Mouse (Mus musculus) lung, adult 10 weeks (tissue): ENCODE data around the gene Sptbn4. TPM values are rescaled to one million over a fixed set of nuclear protein-coding genes. Genes with fewer than 3 reads are reported as not detected.

ENCODE experiments used
- polyA plus RNA-seq: library from polyadenylated mRNA; stranded (reverse); fragments of 350-450 nt; fragmentation: Illumina TruSeq; extraction: RNeasy Lipid Tissue Mini Kit (QIAGEN cat#74804); gene quantifications from one replicate; pipeline ENCODE4 v1.2.3, GENCODE M21; 2014; ENCODE audit warnings: low read depth, low replicate concordance; ENCODE audit not compliant: insufficient read depth

Sptbn4 gene
- 0.08 TPM for polyA plus RNA-seq

DNA sequence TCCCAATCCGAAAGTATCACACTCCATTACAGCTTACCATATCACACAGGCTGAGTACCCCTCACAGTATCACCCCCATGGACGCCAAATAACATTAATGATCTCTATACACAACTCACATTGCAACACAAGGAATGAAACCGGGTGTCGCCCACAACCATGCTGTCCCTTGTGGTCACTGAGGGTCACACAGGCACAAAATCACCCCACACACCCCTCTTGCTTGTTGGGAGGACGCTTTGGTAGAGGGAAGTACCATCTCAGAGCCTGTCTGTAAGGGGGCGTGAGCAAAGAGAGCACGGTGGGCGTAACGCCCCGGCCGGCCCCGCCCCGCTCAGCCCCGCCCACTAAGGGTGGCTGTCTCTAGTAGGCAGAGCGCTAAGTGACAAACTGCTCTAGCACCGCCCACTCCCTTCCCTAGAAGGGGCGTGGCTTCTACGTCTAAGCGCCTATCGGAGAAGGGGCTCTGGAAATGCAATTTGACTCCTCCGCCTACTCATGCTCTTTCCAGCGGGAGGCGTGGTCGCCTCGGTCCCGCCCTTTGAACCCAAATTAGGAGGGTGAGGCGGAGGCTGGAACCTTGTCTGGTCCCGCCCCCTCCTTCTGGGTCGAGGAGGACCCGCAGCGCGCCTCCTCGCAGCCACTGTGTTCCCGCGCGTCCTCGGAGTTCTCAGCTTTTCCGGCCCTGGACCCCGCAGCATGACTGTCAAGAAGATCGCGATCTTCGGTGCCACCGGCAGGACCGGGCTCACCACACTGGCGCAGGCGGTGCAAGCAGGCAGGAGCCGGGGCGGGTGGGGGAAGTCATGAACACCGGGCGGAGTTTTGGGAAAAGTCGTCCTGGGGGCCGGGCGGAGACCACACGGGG is at the start of gene Sptbn4, which contains the start of gene Blvrb:
Gene Sptbn4, minus strand, starts transcription at position 268 of the 868 bp plus-strand sequence.
Gene Blvrb, plus strand, starts transcription at position 560 of the 868 bp plus-strand sequence.

GRCm38 (mm10) chr7:27486770-27487697 is 39.5 kb upstream of the Sptbn4 start, which contains the start of gene Sertad1:
TSS of gene Sertad1 (plus strand) at chr7:27486910.

GRCm38 (mm10) chr7:27473156-27473834 is 25.8 kb upstream of the Sptbn4 start, which contains the start of gene Sertad3:
TSS of gene Sertad3 (plus strand) at chr7:27473768.

DNA sequence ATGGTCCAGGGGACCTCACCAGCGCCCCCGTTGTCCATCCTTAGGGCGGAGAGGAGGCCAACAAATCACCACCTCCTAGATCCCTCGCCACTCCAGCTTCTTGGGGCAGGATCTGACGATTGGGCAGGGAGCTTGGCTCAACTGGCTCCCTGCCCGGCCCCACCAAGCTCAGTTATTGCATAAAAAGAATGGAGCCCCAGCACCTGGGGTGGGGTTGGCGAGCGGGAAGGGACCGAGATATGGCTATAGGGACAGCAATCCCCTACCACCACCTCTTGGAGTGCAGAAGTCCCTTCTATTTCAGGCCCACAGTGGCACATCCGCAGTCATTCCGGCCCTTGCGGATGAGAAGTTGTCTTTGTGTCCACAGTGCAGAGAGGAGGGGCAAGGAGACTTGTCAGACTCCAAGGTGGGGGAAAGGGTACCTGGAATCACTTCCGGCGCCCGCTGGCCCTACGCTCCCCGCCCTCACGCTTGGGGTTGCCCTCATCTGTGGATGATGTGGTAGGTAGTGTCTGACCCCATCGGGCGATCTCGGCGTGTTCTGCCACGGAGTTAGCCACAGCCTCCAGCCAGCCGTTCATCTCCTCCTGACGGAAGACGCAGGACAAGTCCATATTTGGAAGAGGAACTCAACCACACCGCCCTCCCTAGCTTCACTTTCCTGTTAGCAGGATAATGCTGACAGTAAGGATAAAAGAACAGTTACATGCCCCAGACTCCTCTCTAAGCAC is 90.5 kb downstream of the Sptbn4 start, which contains the start of gene Gm20479:
Gene Gm20479, minus strand, starts transcription at position 559 of the 734 bp plus-strand sequence.

GRCm38 (mm10) chr7:27355745-27356240 is 91.7 kb downstream of the Sptbn4 start, which contains the start of gene Shkbp1:
TSS of gene Shkbp1 (minus strand) at chr7:27356019.

DNA sequence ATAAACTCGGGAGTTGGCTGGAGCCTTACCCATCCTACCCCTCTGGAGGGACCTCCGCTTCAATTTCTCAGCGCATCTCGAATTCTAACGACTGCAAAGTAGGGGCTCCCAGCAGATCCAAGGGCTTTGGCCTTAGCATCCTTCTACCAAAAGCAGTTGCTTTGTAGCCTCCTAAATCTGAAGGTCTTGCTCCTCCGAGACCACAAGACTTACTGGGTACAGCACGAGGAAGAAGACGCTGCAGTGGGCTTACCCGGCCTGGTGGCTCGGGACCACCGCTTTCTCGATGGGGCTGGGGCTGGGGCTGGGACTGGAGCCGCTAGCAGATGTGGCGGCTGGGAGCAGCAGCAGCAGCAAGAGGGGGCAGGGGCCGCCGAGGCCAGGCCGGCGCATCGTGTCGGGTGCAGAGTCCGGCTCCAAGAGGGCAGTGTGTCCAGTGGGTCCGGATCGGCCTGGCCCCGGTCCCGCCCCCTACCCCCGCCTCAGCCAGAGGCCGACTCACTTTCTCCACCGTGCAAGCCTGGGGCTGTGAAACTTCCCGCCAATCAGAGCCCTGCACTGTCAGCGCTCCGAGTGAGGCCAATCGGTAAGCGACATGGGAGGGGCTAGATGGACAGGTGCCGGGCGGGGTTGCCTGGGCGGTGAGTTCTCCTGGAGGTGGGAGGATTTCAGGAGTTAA is 110.2 kb downstream of the Sptbn4 start, which contains the start of gene Ltbp4:
Gene Ltbp4, minus strand, starts transcription at position 518 of the 679 bp plus-strand sequence.

Other genes with a start within 250 kb of the Sptbn4 start
- gene Itpkc, start 219.0 kb downstream of the Sptbn4 start, polyA plus RNA-seq: 4.7 TPM
- 28.4 TPM for gene Coq8b, start 214.7 kb downstream of the Sptbn4 start, polyA plus RNA-seq
- 7.2 TPM for gene Numbl, start 189.3 kb downstream of the Sptbn4 start, polyA plus RNA-seq
- 197 TPM for gene Ltbp4, start 110.0 kb downstream of the Sptbn4 start, polyA plus RNA-seq
- 25.2 TPM for gene Shkbp1, start 91.7 kb downstream of the Sptbn4 start, polyA plus RNA-seq
- not detected for gene Gm20479, start 90.3 kb downstream of the Sptbn4 start, polyA plus RNA-seq
- 48.4 TPM for gene Blvrb, start 292 bp upstream of the Sptbn4 start, polyA plus RNA-seq
- 13.6 TPM for gene Sertad3, start 26.1 kb upstream of the Sptbn4 start, polyA plus RNA-seq
- gene Sertad1, start 39.2 kb upstream of the Sptbn4 start, polyA plus RNA-seq: 48.4 TPM
- gene Prx, start 51.6 kb upstream of the Sptbn4 start, polyA plus RNA-seq: 62.3 TPM
- 0.24 TPM for gene Hipk4, start 75.6 kb upstream of the Sptbn4 start, polyA plus RNA-seq
- gene Pld3, start 105.5 kb upstream of the Sptbn4 start, polyA plus RNA-seq: 72.1 TPM
- gene 2310022A10Rik, start 105.5 kb upstream of the Sptbn4 start, polyA plus RNA-seq: 9.6 TPM
- 70.6 TPM for gene Akt2, start 143.9 kb upstream of the Sptbn4 start, polyA plus RNA-seq
- not detected for gene Ttc9b, start 206.2 kb upstream of the Sptbn4 start, polyA plus RNA-seq
- 13.4 TPM for gene Map3k10, start 226.9 kb upstream of the Sptbn4 start, polyA plus RNA-seq
- gene Zfp607b, start 241.7 kb upstream of the Sptbn4 start, polyA plus RNA-seq: 1.6 TPM